Mouse (Mus musculus) spleen, postnatal 0 days (tissue): ENCODE measurements around the gene Nhs. TPM values are rescaled to one million over a fixed set of nuclear protein-coding genes. Genes with fewer than 3 reads are reported as not detected.

Experiments used
- polyA plus RNA-seq: library from polyadenylated mRNA; unstranded; fragments of >200 nt; fragmentation: Nextera tagmentation; extraction: Ambion mirVana; gene quantifications from 2 replicates; pipeline ENCODE4 v1.2.1, GENCODE M21; 2015

The Nhs gene
- 0.53 and 0.80 TPM in 2 replicates for polyA plus RNA-seq

GRCm38 (mm10) chrX:162159637-162160611, at the start of gene Nhs:
Gene Nhs, minus strand, starts transcription at chrX:162159730.

